Mouse (Mus musculus): Measurements from ENCODE around the gene Aebp2.
"Not testable (repeated sequence)": the region's sequence is repeated elsewhere in the genome, so short reads cannot be mapped to it uniquely, and the experiment has no call there.

Aebp2 gene

GRCm38 (mm10) chr6:140656991-140657390, 34.5 kb downstream of the Aebp2 start:
- DNase-seq = no peak

DNA sequence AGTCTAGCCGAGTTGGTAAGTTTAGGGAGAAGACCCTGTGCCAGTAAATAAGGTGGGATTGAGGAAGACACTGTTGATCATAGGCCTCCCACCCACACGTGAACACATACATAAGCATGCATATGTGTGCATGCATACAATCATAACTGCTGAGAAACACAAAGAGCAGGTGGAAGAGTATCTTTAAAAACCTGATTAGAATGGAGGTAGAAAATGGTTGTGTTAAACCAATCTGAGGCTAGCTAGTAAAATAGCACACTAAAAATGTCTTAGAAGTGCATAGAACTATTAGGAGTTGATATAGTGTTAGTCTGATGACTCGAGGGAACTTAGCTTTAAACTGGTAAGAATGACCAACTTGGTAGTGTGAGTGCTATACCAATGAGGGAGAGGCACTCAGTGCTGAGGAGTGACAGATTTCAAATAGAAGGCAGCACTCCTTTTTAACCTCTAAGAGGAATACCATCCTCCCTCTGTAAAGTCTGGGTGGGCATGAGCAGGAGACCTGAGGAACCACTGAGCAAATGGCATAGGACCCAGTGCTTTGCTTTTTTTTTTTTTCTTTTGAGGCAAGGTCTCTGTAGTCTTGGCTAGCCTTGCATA, 35.6 kb downstream of the Aebp2 start:
- DNase-seq = no peak

- no peak for DNase-seq
Observed at GRCm38 (mm10) chr6:140661111-140661510, 38.6 kb downstream of the Aebp2 start.

GRCm38 (mm10) chr6:140661777-140662176, 39.3 kb downstream of the Aebp2 start:
- DNase-seq = no peak

- DNase-seq = no peak
Observed at GRCm38 (mm10) chr6:140662290-140662689, 39.8 kb downstream of the Aebp2 start.

DNA sequence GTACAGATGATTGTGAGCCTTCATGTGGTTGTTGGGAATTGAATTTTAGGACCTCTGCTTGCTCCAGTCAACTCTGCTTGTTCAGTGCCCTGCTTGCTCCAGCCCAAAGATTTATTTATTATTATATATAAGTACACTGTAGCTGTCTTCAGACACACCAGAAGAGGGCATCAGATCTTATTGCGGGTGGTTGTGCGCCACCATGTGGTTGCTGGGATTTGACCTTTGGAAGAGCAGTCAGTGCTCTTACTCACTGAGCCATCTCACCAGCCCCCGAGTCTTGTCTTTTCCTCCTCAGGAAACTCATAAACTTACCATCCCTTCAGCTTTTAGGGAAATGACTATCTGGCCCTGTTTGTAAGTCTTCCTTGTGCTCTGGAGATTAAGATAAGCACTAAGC, 40.2 kb downstream of the Aebp2 start:
- not testable (repeated sequence) for DNase-seq

DNA sequence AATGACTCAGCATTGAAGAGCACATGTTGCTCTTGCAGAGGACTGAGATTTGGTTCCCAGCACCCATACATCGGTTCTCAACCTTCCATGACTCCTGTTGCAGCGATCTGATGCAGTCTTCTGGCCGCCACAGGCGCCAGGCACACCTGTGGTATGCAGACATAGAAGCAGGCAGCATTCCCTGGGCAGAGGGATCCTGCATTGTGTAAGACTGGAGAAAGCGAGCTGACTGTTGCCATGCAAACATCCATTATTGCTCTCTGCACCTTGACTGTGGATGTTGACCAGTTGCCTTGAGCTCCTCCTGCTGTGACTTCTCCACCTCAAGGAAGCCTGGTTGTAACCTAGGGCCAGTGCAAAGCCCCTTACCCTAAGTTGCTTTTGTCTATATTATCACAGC, 42.1 kb downstream of the Aebp2 start:
- DNase-seq = no peak

GRCm38 (mm10) chr6:140666486-140667240, 44.2 kb downstream of the Aebp2 start:
- DNase-seq = no peak

- no peak for DNase-seq
Observed at GRCm38 (mm10) chr6:140667289-140667906, 44.9 kb downstream of the Aebp2 start.

DNA sequence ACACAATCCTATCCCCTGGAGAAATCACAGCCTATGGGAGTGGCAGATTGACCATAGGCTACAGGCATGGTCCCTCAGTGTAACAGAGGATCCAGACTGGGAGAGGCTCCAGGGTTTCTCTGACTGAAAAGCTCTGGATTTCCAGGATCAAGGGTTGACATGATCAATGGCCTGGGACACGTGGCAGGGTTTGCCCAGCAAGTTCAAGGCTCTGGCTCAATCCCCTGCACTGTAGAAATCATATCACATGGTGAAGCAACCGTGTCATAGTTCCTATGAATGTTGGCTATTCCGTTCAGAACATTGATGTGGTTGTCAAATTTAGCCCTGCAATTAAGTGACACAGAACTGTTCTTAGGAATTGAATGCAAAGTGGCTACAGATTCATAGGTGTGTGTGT, 52.0 kb downstream of the Aebp2 start:
- no peak for DNase-seq

- DNase-seq = no peak
Observed at GRCm38 (mm10) chr6:140676094-140676493, 53.6 kb downstream of the Aebp2 start.

GRCm38 (mm10) chr6:140677041-140677440, 54.6 kb downstream of the Aebp2 start:
- no peak for DNase-seq

DNA sequence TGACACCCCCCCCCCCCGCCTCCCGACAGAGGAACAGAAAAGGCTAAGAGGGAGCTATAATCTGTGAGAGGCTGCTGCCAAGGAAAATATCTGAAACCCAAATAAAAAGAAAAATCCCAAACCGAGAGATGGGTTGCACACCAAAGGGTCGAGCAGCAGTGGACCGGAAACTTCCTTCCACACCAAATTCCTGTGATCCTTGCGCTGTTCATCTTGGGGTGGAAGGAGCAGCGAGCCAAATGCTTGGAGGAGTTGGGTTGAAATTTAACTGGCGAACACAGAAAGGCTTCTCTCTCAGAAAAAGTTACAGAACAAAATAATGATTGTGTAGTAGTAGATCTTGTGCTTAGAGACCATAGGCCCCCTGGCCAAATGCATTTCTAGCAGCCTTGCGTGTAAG, 55.5 kb downstream of the Aebp2 start:
- DNase-seq = no peak

DNA sequence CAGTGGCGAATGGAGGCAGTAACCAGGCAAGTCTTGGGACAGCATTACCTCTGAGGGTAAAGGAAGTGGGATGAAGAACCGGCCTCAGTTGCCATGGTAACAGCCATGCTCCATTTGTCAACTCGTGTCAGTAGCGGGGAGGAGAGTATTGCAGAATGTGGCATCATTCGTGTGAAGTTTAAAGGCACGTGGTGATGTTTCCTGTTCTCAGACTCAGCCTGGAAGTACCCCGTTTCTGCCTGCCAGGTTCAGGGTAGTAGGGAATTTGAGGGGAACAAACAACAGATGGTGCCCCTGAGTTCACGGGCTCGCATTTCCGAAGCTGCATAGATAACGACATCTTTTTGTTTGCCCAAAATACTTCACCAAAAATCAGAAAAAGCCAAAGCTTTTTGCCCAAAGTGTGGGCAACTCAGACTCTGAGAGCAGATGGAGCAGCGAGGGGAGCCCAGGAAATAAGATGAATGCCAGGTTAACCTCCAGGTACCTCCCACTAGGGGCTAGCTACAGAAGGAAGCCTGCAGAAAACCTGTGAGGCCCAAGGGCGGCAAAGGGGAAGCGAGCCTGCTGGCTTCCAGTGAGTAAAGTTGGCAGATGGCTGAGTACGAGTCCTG, 56.3 kb downstream of the Aebp2 start:
- DNase-seq = peak; percentile 15 to 30

DNA sequence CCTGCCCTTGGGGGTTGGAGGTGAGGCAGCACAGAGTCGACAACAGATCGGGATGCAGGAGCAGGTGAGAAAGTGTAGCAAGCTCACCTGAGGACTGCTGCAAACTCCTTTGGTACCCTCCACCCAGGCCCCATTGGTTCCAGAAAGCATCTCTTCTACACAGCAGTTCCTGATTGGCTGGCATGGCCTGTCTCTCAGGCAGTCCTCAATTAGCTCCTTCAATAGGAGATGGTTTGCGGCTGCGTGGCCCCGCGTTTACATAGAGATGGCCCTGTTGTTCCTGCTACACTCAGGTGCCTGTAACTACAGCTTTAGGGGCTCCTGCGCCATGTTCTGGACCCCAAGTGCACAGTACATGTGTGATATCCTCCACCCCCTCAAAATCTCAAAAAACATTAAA, 58.2 kb downstream of the Aebp2 start:
- DNase-seq = no peak

- DNase-seq = no peak
Observed at GRCm38 (mm10) chr6:140682829-140683228, 60.4 kb downstream of the Aebp2 start.

DNA sequence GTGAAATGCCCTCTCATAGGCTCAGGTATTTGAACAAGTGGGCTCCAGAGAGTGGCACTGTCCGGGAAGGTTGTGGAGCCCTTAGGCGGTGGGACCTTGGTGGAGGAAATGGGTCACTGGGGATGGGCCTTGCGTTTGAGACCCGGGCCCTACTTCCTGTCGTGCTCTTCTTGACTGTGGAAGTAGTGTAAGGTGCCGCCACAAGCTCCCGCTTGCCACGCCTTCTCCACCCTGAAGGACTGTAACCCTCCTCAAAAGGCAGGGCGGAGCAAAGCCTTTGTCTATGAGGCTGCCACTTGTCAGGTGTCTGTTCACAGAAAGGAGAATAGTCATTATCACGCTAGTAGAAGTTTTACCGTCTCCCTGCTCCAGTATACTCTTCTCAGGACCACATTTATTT, 61.9 kb downstream of the Aebp2 start:
- DNase-seq = no peak

- DNase-seq = no peak
Observed at GRCm38 (mm10) chr6:140689617-140690404, 67.3 kb downstream of the Aebp2 start.

DNA sequence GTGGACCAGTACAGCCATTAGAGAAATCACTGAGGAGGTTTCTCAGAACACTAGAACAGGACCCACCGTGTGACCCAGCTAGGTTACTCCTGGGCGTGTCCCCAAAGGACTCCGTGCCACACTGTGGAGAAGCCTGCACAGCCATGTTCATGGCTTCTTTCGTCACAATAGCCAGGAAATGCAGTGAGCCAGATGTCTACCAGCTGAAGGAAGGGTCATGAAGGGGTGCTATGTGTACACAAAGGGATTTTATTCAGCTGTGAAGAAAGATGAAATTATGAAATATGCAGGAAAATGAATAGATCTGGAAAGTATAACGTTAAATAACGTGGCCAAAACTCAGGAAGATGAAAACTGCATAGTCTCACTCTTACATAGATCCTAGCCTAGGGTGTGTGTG, 69.7 kb downstream of the Aebp2 start:
- DNase-seq = no peak

GRCm38 (mm10) chr6:140696192-140696879, 73.9 kb downstream of the Aebp2 start:
- DNase-seq = no peak

- DNase-seq = no peak
Observed at GRCm38 (mm10) chr6:140697994-140698393, 75.5 kb downstream of the Aebp2 start.

DNA sequence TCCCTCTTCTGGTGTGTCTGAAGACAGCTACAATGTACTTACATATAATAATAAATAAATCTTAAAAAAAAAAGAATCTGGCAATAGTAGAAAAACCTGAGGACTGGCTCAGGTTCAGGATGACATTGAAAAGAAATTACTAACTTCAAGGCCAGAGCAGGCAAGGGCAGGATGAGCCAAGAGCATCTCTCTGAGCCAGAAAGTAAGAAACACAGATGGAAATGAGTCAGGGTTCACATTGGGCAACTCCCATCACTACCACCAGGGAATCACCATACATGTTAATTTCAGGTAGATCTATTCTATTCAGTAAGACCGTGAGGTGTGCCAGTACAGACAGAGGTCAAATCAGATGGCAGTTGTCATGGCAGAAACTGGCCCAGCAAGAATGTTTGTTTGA, 76.1 kb downstream of the Aebp2 start:
- no peak for DNase-seq

All from B cell, adult 2 months (primary cell).